Mouse (Mus musculus) CH12.LX (cell line): ENCODE results near the gene Sv2a. TPM values are rescaled to one million over a fixed set of nuclear protein-coding genes. Genes with fewer than 3 reads are reported as not detected.

Source experiments
- DNase-seq: peaks from one replicate; pipeline ENCODE4 v3.0.0-alpha.2; 2013; ENCODE audit errors: extremely low read depth
- H3K27ac ChIP-seq: 2 replicates; pipeline ENCODE4 v1.5.1; 2012; ENCODE audit warnings: low read depth, mild to moderate bottlenecking, control low read depth, moderate library complexity; ENCODE audit not compliant: insufficient read depth
- H3K27me3 ChIP-seq: replicated peaks from 2 replicates; pipeline ENCODE3; 2012; ENCODE audit warnings: inconsistent platforms
- H3K36me3 ChIP-seq, 2 experiments: replicated peaks in 1 of 2; 2 replicates each; pipeline versions ENCODE3 to v1.6.1; 2012; ENCODE audit warnings: inconsistent platforms in 1 of 2, low read length in 1 of 2, mild to moderate bottlenecking in 1 of 2, mixed read lengths in 1 of 2, moderate library complexity in 1 of 2; ENCODE audit not compliant: control insufficient read depth in 1 of 2, insufficient read depth in 1 of 2
- H3K4me1 ChIP-seq, 2 experiments: 2 replicates each; pipeline ENCODE4 v1.6.1; 2012; ENCODE audit warnings: inconsistent platforms in 1 of 2, moderate library complexity in 1 of 2; ENCODE audit not compliant: insufficient read depth in 2 of 2, control insufficient read depth in 1 of 2
- H3K4me2 ChIP-seq: 2 replicates; pipeline ENCODE4 v1.6.1; 2012; ENCODE audit warnings: low read depth, mild to moderate bottlenecking, control low read depth; ENCODE audit not compliant: poor library complexity, insufficient read depth, severe bottlenecking
- H3K4me3 ChIP-seq, 3 experiments: fragments of 150-350 bp in 1 of 3; sonication (generic) in 1 of 3; replicated peaks in 1 of 3; 2 replicates each; pipeline versions ENCODE3 to v1.5.1; 2011 to 2012; ENCODE audit warnings: low read depth in 2 of 3, low read length in 2 of 3, mild to moderate bottlenecking in 2 of 3, moderate library complexity in 2 of 3, control low read depth in 1 of 3, improper control_type of control experiment in 1 of 3, inconsistent platforms in 1 of 3, mixed read lengths in 1 of 3; ENCODE audit not compliant: poor library complexity in 1 of 3
- H3K79me2 ChIP-seq: replicated peaks from 2 replicates; pipeline ENCODE4 v1.6.1; 2012; ENCODE audit warnings: mild to moderate bottlenecking, moderate library complexity; ENCODE audit not compliant: control insufficient read depth, poor library complexity, insufficient read depth, severe bottlenecking; ENCODE audit errors: extremely low read depth
- H3K9ac ChIP-seq: 2 replicates; pipeline ENCODE4 v1.6.1; 2012; ENCODE audit warnings: low read depth, mild to moderate bottlenecking, control low read depth, moderate library complexity; ENCODE audit not compliant: insufficient read depth
- H3K9me3 ChIP-seq: replicated peaks from 2 replicates; pipeline ENCODE3; 2012; ENCODE audit warnings: low read length, inconsistent platforms, mixed read lengths
- BHLHE40 ChIP-seq: IDR thresholded peaks from 2 replicates; pipeline ENCODE4 v1.6.1; 2011; ENCODE audit warnings: mild to moderate bottlenecking, low read depth, low read length, improper control_type of control experiment
- CHD2 ChIP-seq: IDR thresholded peaks from 2 replicates; pipeline ENCODE4 v1.6.1; 2011; ENCODE audit warnings: low read length, improper control_type of control experiment
- CTCF ChIP-seq, 2 experiments: IDR thresholded peaks in 1 of 2; conservative IDR thresholded peaks in 1 of 2; 2 replicates each; pipeline ENCODE4 v1.5.1; 2011 to 2012; ENCODE audit warnings: low read depth in 2 of 2, low read length in 2 of 2, improper control_type of control experiment in 1 of 2, inconsistent platforms in 1 of 2, mild to moderate bottlenecking in 1 of 2, moderate library complexity in 1 of 2
- ELF1 ChIP-seq: IDR thresholded peaks from 2 replicates; pipeline ENCODE4 v1.6.1; 2014; ENCODE audit warnings: low read depth, mild to moderate bottlenecking, inconsistent platforms, low read length, improper control_type of control experiment
- GABPA ChIP-seq: IDR thresholded peaks from 2 replicates; pipeline ENCODE4 v1.6.1; 2012; ENCODE audit warnings: low read depth, low read length, improper control_type of control experiment, inconsistent platforms; ENCODE audit not compliant: insufficient replicate concordance
- HCFC1 ChIP-seq: IDR thresholded peaks from 2 replicates; pipeline ENCODE4 v1.6.1; 2012; ENCODE audit warnings: low read depth, mild to moderate bottlenecking, inconsistent platforms, low read length, improper control_type of control experiment
- JUND ChIP-seq: conservative IDR thresholded peaks from 2 replicates; pipeline ENCODE4 v1.6.1; 2011; ENCODE audit warnings: low read depth, low read length, improper control_type of control experiment
- KAT2A ChIP-seq: IDR thresholded peaks from 2 replicates; pipeline ENCODE4 v1.6.1; 2012; ENCODE audit warnings: low read length, improper control_type of control experiment, inconsistent platforms; ENCODE audit not compliant: insufficient replicate concordance
- MAX ChIP-seq: IDR thresholded peaks from 2 replicates; pipeline ENCODE4 v1.6.1; 2011; ENCODE audit warnings: low read length, improper control_type of control experiment
- MXI1 ChIP-seq: IDR thresholded peaks from 2 replicates; pipeline ENCODE4 v1.6.1; 2011; ENCODE audit warnings: mild to moderate bottlenecking, low read depth, low read length, improper control_type of control experiment
- MYC ChIP-seq: IDR thresholded peaks from 2 replicates; pipeline ENCODE4 v1.6.1; 2011; ENCODE audit warnings: low read depth, mild to moderate bottlenecking, improper control_type of control experiment, low read length
- NELFE ChIP-seq: IDR thresholded peaks from 2 replicates; pipeline ENCODE4 v1.6.1; 2011; ENCODE audit warnings: low read depth, low read length, improper control_type of control experiment
- NRF1 ChIP-seq: IDR thresholded peaks from 2 replicates; pipeline ENCODE4 v1.6.1; 2014; ENCODE audit warnings: low read depth, mild to moderate bottlenecking, inconsistent platforms, low read length, improper control_type of control experiment, moderate library complexity
- PAX5 ChIP-seq: IDR thresholded peaks from 2 replicates; pipeline ENCODE4 v1.6.1; 2012; ENCODE audit warnings: low read length, inconsistent platforms, mixed read lengths
- POLR2A ChIP-seq: IDR thresholded peaks from 2 replicates; pipeline ENCODE4 v1.6.1; 2011; ENCODE audit warnings: low read depth, mild to moderate bottlenecking, improper control_type of control experiment, low read length
- SIN3A ChIP-seq: IDR thresholded peaks from 2 replicates; pipeline ENCODE4 v1.6.1; 2012; ENCODE audit warnings: low read length, improper control_type of control experiment, inconsistent platforms
- TBP ChIP-seq: conservative IDR thresholded peaks from 2 replicates; pipeline ENCODE4 v1.6.1; 2011; ENCODE audit warnings: low read depth, low read length, improper control_type of control experiment
- TCF12 ChIP-seq: IDR thresholded peaks from 2 replicates; pipeline ENCODE4 v1.6.1; 2014; ENCODE audit warnings: low read depth, mild to moderate bottlenecking, inconsistent platforms, low read length, improper control_type of control experiment
- USF1 ChIP-seq: IDR thresholded peaks from 2 replicates; pipeline ENCODE4 v1.6.1; 2014; ENCODE audit warnings: low read depth, mild to moderate bottlenecking, inconsistent platforms, low read length, improper control_type of control experiment
- USF2 ChIP-seq: conservative IDR thresholded peaks from 2 replicates; pipeline ENCODE4 v1.6.1; 2011; ENCODE audit warnings: low read depth, low read length, improper control_type of control experiment
- ZNF384 ChIP-seq: IDR thresholded peaks from 2 replicates; pipeline ENCODE4 v1.6.1; 2012; ENCODE audit warnings: low read depth, low read length, improper control_type of control experiment, inconsistent platforms
- dilution Hi-C: fragments of 300-500 bp; cut with MboI; formaldehyde crosslinking; loops from 2 replicates; pipeline ENCODE4 v1.14.3; 2020; ENCODE audit warnings: low sequenced_read_pairs; ENCODE audit not compliant: extremely low pct_unique_long_range_greater_than_20kb, extremely low pct_ligation_motif_present
- in situ Hi-C: fragments of 300-500 bp; cut with MboI; formaldehyde crosslinking; loops from 3 replicates; pipeline ENCODE4 v1.14.3; 2019; ENCODE audit warnings: low sequenced_read_pairs, low pct_ligation_motif_present, low pct_unique_long_range_greater_than_20kb, mixed read lengths
- polyA plus RNA-seq: library from polyadenylated mRNA; unstranded; fragments of >175 nt; gene quantifications from 2 replicates; pipeline ENCODE4 v1.2.1, GENCODE M21; 2012; ENCODE audit warnings: low read depth; ENCODE audit not compliant: insufficient read length
- total RNA-seq, 2 experiments: library from RNA; depleted of rRNA; stranded (reverse); fragments of 300-350 nt in 1 of 2; fragments of >200 nt in 1 of 2; gene quantifications; 2 replicates each; pipeline ENCODE4 v1.2.3; 2012 to 2014

The Sv2a gene
- total and polyA plus RNA-seq, 3 experiments, result 1.1 to 6.7 (median 4.0) TPM

DNA sequence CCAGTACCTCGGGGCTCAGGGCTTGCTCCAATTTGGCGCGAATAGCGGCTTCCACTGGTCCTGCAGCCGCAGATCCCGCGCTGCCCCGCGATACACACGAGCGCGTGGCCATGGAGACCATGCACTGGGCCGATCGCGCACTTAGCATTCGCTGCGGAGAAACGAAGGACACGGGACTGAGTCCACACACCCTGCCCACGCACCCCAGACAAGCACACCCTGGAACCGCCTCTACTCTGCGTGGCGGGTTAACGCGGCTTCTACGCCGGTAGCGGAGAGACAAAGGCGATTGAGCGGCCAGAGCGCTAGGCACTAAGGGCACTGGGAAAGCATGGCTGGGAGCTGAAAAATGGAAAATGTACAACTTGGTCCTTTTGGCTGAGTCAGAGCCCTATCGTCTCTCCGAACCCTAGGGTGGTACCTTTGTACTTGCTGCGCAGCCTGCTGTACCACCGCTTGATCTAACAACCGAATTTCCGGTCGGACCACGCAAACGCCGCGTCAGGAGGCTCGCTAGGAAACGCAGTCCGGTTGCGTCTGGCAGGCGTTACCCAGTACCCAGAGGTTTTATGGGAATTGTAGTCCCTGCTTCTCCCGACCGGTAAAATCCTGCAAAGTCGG, 16.3 kb downstream of the Sv2a start:
- Histone ChIP-seq H3K9ac (peak overlapping the region; percentile 70), H3K4me1 (peaks cover 7 to 21% of the 10 kb centered on the region in 2 experiments), H3K4me2 (peak overlapping the region; percentile 34), H3K79me2 (no peaks in the 10 kb centered on the region), H3K27me3 (no peaks in the 10 kb centered on the region), H3K27ac (peak overlapping the region; percentile 34), H3K4me3 (peak overlapping the region; percentile 51 to 66 (median 65)), H3K9me3 (peaks cover 8% of the 10 kb centered on the region), H3K36me3 (peaks cover 6 to 39% of the 10 kb centered on the region in 2 experiments)
- dilution Hi-C loops, result no loop called here
- in situ Hi-C loops, result no loop called here
- peak; percentile 68 for TF ChIP-seq ELF1
- peak; percentile 63; the same call in 1 of the 2 replicates for TF ChIP-seq NELFE
- no peak for TF ChIP-seq ZNF384
- no peak for TF ChIP-seq USF1
- TF ChIP-seq TBP, result peak; percentile 72; the same call in 1 of the 2 replicates
- TF ChIP-seq CHD2, result peak; percentile 71; the same call in 1 of the 2 replicates
- TF ChIP-seq TCF12, result no peak; the same call in 1 of the 2 replicates
- no peak; the same call in 1 of the 2 replicates for TF ChIP-seq NRF1
- TF ChIP-seq MAX, result peak; percentile 54
- TF ChIP-seq MXI1, result peak; percentile 54; the same call in 1 of the 2 replicates
- peak; percentile 66; the same call in 1 of the 2 replicates for TF ChIP-seq KAT2A
- peak; percentile 93 for TF ChIP-seq HCFC1
- peak; percentile 80 for TF ChIP-seq POLR2A
- peak; percentile 8; the same call in 1 of the 2 replicates for TF ChIP-seq GABPA
- peak; percentile 90 for DNase-seq

DNA sequence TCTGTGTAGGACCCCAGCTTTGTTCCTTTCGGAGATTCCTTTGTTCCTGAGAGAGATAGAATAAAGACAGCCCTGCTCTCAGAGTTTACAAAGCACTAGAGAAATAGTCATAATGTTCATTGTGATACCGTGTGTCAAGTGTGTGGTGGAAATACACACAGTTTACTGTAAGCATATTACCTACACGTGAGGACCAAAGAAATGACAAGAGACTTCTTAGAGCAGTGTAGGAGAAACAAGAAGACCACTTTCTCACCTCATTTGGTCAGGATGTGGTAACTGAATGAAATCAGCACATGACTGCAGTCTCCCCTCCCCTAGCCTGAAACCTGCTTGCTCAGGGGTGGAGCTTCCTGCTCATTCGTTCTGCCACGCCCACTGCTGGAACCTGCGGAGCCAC, 17.2 kb downstream of the Sv2a start:
- H3K4me2 ChIP-seq, result peak overlapping the region; percentile 99
- peak; percentile 75 for DNase-seq
- peak overlapping the region in 2 of 3 experiments; percentile 33 to 65 for H3K4me3 ChIP-seq
- dilution Hi-C loops, result no loop called here
- peaks cover 8% of the 10 kb centered on the region for H3K9me3 ChIP-seq
- peaks cover 7 to 21% of the 10 kb centered on the region in 2 experiments for H3K4me1 ChIP-seq
- no peaks in the 10 kb centered on the region for H3K27me3 ChIP-seq
- H3K36me3 ChIP-seq, result peaks cover 4 to 31% of the 10 kb centered on the region in 2 experiments
- H3K9ac ChIP-seq, result peak overlapping the region; percentile 70
- H3K27ac ChIP-seq, result no peak overlapping the region; the same call in 1 of the 2 replicates
- TF ChIP-seq MAX (peak; percentile 53; the same call in 1 of the 2 replicates), CTCF (conservative IDR thresholded peaks at IDR 0.05 in 1 of 2, IDR thresholded peaks at IDR 0.05 in 1 of 2; ENCODE audit: low read depth in 2 of 2, low read length in 2 of 2) (no peak), CHD2 (no peak), NRF1 (no peak), ZNF384 (no peak), BHLHE40 (peak; percentile 80), TBP (peak; percentile 59; the same call in 1 of the 2 replicates), MYC (0 out of 2 replicates have a peak, but pooled peaks have one; percentile 47), NELFE (0 out of 2 replicates have a peak, but pooled peaks have one; percentile 42), SIN3A (peak; percentile 52; the same call in 1 of the 2 replicates), HCFC1 (no peak), USF1 (0 out of 2 replicates have a peak, but pooled peaks have one; percentile 9), USF2 (0 out of 2 replicates have a peak, but pooled peaks have one; percentile 9), PAX5 (no peak), JUND (no peak)
- in situ Hi-C loops, result no loop called here
- H3K79me2 ChIP-seq, result no peaks in the 10 kb centered on the region
